Mouse (Mus musculus) liver, postnatal 0 days (tissue): Measurements from ENCODE around the gene Sprr4.

ENCODE experiments used
- CTCF ChIP-seq: sonication (generic); IDR thresholded peaks from 2 replicates; pipeline ENCODE4 v1.5.1; 2016; ENCODE audit warnings: antibody characterized with exemption, low read depth
- EP300 ChIP-seq: IDR thresholded peaks from 2 replicates; pipeline ENCODE4 v1.6.1; 2016; ENCODE audit warnings: antibody characterized with exemption, low read depth, mild to moderate bottlenecking

DNA sequence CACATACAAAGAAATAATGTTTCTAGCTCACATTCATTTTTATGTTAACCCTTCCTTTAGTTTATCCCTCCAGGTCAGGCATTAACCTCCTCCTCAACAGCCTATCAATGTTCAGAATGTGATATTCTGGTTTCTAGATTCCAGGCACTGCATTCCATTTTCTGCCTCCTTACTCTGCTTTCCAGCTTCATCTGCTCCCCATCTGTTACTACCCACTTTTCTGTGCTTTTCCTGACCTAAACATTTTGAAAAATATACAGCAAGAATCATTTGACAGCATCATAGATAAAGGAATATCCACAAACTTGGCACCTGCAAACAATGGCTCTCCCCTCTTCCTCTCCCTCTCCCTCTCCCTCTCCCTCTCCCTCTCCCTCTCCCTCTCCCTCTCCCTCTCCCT is 3.2 kb upstream of the Sprr4 start:
- TF ChIP-seq CTCF (no peak), EP300 (no peak)
